Mouse (Mus musculus): ENCODE data around the gene Fgfr2.

- TF ChIP-seq CTCF (conservative IDR thresholded peaks at IDR 0.05; ENCODE audit: insufficient read depth, insufficient read length, low read depth, low read length) (no peak), POLR2A (IDR thresholded peaks at IDR 0.05; ENCODE audit: low read depth, low read length) (no peak)
Measured at GRCm38 (mm10) chr7:131669326-131669725, 1453.8 kb downstream of the Fgfr2 start.

Data from kidney, adult 2 months (tissue).